Mouse (Mus musculus) olfactory bulb, adult 2 months (tissue): Measurements from ENCODE around the gene Sypl2. TPM values are rescaled to one million over a fixed set of nuclear protein-coding genes. Genes with fewer than 3 reads are reported as not detected.

ENCODE experiments used
- H3K27ac ChIP-seq: fragments of 200-500 bp; 2 replicates; pipeline ENCODE4 v1.5.1; 2012; ENCODE audit warnings: low read depth, low read length; ENCODE audit not compliant: insufficient read depth
- H3K4me1 ChIP-seq: fragments of 200-500 bp; 2 replicates; pipeline ENCODE4 v1.6.1; 2012; ENCODE audit warnings: low read length; ENCODE audit not compliant: control insufficient read depth, insufficient read depth
- H3K4me3 ChIP-seq: fragments of 200-500 bp; 2 replicates; pipeline ENCODE4 v1.5.1; 2012; ENCODE audit warnings: mild to moderate bottlenecking, low read depth, low read length, moderate library complexity; ENCODE audit not compliant: insufficient read depth
- CTCF ChIP-seq: fragments of 200-500 bp; IDR thresholded peaks from 2 replicates; pipeline ENCODE4 v1.5.1; 2012; ENCODE audit warnings: low read depth, mild to moderate bottlenecking, low read length, moderate library complexity; ENCODE audit not compliant: insufficient read depth
- POLR2A ChIP-seq: fragments of 200-500 bp; IDR thresholded peaks from 2 replicates; pipeline ENCODE4 v1.6.1; 2012; ENCODE audit warnings: mild to moderate bottlenecking, low read depth, low read length, moderate library complexity; ENCODE audit not compliant: insufficient read depth
- WGBS: fragments of 180-500 bp; shearing (Covaris S2); methylation state at CpG from one replicate; pipeline ENCODE4 v1.1.7; 2018; 5-methylcytosine and 5-hydroxymethylcytosine counted together
- polyA plus RNA-seq: library from polyadenylated mRNA; stranded (reverse); fragments of >200 nt; gene quantifications from 2 replicates; pipeline ENCODE4 v1.2.4, GENCODE M21; 2012; ENCODE audit warnings: low replicate concordance; ENCODE audit not compliant: missing spikeins, insufficient read depth, insufficient read length

The Sypl2 gene
- polyA plus RNA-seq, 1 experiment: not detected

DNA sequence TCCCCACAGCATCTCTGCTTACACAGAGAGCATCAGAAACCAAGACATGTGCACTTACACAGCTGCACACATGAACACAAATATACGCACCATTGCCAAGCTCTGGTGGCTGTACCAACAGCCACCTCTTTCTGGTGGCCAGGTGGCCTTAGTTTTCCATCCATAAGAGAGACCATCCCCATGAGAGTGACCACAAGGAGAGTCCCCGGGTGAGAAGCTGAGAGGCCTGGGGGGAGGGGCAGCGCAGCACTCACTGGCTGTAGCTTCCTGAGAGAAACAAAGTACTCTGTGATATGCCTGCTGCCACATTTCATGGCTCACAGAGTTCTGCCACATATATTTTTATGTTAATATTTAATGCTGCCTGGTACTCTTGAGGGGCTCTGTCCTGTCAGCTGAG is 57.2 kb downstream of the Sypl2 start:
- WGBS: 43% methylated on average over 3 of the region's 3 CpGs
- TF ChIP-seq CTCF (no peak), POLR2A (no peak)

DNA sequence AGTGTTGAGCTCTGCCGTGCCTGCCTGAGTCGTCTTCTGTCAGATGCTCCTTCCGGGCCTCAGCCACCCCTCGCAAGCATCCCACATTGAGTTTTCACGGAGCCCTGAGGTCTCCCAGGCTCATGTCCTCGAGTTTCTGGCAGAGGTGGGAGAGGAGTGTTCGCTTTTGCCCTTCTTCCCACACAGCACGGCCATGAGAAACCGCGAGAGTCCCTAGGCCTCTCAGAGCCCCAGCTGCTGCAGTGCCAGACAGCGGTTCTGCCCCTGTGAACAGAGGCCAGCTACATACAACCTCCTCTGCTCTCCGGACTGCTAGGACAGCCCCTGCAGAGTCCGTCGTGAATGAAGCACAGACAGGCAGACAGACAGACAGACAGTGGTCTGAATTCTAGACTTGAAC is 58.9 kb downstream of the Sypl2 start:
- 51% methylated on average over 14 of the region's 14 CpGs for WGBS
- Histone ChIP-seq H3K4me1 (peaks cover 51% of the 10 kb centered on the region), H3K4me3 (no peak overlapping the region), H3K27ac (peak overlapping the region; percentile 20; the same call in 1 of the 2 replicates)
- TF ChIP-seq CTCF (no peak), POLR2A (no peak)

More for the DNA sequence above, 57.2 kb downstream of the Sypl2 start:
- H3K27ac ChIP-seq: no peak overlapping the region
- peaks cover 57% of the 10 kb centered on the region for H3K4me1 ChIP-seq
- no peak overlapping the region for H3K4me3 ChIP-seq

DNA sequence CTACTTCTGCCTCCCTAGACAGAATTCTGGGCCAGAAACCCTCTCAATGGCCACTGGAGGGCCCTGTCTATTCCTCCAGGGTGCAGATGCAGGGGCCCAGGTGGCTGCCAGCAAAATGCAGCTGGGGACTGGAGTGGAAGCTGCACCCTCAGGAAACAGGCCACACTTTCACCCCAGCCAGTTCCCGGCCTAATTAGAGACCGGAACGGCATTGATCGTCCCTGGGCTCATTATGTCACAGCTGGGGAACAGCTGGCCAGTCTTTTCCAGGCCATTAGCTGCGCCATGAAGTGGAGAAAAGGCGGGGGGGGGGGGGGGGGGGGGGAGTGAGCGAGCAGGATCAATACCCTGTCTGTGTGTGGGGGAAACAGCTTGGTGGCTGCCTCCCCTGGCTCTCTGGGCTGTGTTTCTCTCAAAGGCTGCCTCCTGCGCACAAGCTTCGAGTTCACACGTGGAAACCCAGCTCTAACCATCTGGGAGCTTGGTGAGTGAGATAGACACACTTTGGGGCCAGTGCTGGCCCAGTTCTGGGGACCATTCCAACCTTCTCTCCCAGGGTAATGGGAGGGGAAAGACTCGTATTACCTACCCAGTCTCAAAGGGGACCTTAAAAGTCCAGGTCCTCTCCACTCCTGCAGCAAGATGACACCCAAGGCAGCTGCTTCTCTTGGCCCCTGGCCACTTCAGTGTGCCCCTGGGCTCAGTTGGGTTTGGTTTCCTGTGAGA is 59.8 kb downstream of the Sypl2 start:
- Histone ChIP-seq H3K4me3 (no peak overlapping the region), H3K4me1 (peaks cover 46% of the 10 kb centered on the region), H3K27ac (peak overlapping the region; percentile 72)
- TF ChIP-seq POLR2A: no peak
- TF ChIP-seq CTCF: no peak
- WGBS: 23% methylated on average over 11 of the region's 11 CpGs

DNA sequence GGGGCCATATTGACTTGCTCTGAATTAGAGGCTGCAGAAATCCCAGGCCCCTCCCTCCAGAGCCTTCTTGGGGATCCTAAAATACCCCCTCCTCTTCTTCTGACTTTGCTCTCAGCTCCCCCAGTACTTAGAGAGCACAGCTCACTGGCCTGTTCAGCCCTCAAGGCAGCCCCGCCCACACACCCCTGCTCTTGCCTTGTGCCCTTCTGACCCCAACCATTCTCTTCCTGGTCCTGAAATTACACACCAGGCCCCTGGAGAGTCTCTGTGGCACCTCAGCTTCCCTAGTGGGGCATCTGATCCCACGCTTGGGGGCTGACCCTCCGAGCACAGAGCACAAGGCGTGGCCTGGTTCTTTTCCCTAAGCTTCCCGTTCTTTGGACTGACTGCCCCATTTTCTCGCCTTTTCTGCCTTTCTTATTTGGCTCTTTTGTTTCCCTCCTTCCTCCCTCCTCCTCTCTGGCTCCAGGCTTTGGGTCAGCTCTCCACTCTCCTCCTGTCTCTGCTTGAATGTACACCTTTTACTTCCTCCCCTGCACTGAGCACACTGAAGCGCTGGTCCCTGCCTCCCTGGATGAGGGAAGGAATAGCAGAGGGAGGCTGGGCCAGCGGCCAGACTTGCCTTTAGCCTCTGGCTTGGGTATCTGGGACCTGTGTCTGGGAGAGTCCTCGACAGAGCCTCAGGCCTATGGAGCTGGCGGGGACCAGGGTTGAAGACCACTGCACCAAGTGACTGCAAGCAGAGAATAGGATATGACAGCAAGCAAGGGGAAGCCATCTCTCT is 60.7 kb downstream of the Sypl2 start:
- 59% methylated on average over 10 of the region's 10 CpGs for WGBS
- TF ChIP-seq POLR2A: no peak
- no peak overlapping the region for H3K4me3 ChIP-seq
- H3K27ac ChIP-seq: peak overlapping the region; percentile 47
- peaks cover 46% of the 10 kb centered on the region for H3K4me1 ChIP-seq

DNA sequence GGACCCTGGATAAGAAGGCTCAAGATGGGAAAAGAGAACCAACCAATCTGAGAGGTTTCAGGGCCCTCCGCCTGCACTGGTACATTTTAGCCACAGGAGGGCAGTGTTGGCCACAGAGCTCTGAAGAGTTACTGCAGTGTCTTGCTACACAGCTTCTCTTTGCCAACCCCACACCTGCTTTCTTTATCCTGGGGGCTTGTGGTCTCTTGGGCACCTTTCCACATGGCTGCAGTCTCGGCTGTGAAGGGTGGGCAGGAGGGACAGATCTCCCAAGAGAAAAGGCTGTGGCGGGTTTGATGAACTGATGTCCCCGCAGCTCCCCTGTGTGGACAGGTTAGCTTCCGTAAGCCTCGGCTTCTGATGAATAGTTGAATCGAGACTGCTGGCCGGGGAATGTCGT is 61.6 kb downstream of the Sypl2 start:
- Histone ChIP-seq H3K27ac (no peak overlapping the region), H3K4me1 (peaks cover 46% of the 10 kb centered on the region), H3K4me3 (peak overlapping the region; percentile 20; the same call in 1 of the 2 replicates)
- TF ChIP-seq POLR2A (no peak), CTCF (peak; percentile 74)
- WGBS: 10% methylated on average over 9 of the region's 9 CpGs

DNA sequence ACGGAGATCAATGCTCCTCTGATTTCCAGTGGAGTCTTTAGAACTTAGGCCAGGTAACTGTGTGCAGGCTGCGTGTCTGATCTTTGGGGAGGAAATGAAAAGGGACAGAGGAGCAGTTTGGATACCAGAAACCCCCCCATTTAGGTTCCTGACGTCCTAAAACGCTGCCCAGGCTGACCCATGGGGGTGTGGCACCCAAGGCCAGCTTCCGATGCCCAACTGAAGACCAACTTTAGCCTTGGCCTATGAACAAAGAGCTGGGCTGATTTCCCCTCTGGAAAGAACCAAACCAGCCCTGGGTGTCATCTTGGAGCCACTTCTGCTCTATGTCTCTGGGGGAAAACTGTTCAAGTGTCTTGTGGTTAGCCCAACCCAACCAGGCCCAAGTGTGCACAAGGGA is 62.4 kb downstream of the Sypl2 start:
- H3K27ac ChIP-seq: no peak overlapping the region
- WGBS: 75% methylated on average over 5 of the region's 5 CpGs
- peaks cover 48% of the 10 kb centered on the region for H3K4me1 ChIP-seq
- no peak overlapping the region for H3K4me3 ChIP-seq
- TF ChIP-seq POLR2A (no peak), CTCF (no peak)

Other genes with a start within 250 kb of the Sypl2 start
- gene Gstm2, start 240.2 kb downstream of the Sypl2 start, polyA plus RNA-seq: not detected in 2 replicates
- not detected in 2 replicates for gene Gstm1, start 208.7 kb downstream of the Sypl2 start, polyA plus RNA-seq
- not detected in 2 replicates for gene Gstm4, start 181.8 kb downstream of the Sypl2 start, polyA plus RNA-seq
- gene Ampd2, start 140.0 kb downstream of the Sypl2 start, polyA plus RNA-seq: not detected in 2 replicates
- not detected in 2 replicates for gene Gnat2, start 133.9 kb downstream of the Sypl2 start, polyA plus RNA-seq
- not detected in 2 replicates for gene Gnai3, start 80.5 kb downstream of the Sypl2 start, polyA plus RNA-seq
- not detected in 2 replicates for gene Gpr61, start 71.8 kb downstream of the Sypl2 start, polyA plus RNA-seq
- 177 and 487 TPM in 2 replicates for gene Amigo1, start 40.3 kb downstream of the Sypl2 start, polyA plus RNA-seq
- not detected in 2 replicates for gene Cyb561d1, start 25.4 kb downstream of the Sypl2 start, polyA plus RNA-seq
- gene Atxn7l2, start 15.7 kb downstream of the Sypl2 start, polyA plus RNA-seq: not detected in 2 replicates
- not detected in 2 replicates for gene Psma5, start 30.3 kb upstream of the Sypl2 start, polyA plus RNA-seq
- 89.7 TPM in 1 of 2 replicates, not detected in the other for gene Sort1, start 57.4 kb upstream of the Sypl2 start, polyA plus RNA-seq
- not detected in 2 replicates for gene Mybphl, start 138.3 kb upstream of the Sypl2 start, polyA plus RNA-seq
- not detected in 2 replicates for gene Psrc1, start 157.2 kb upstream of the Sypl2 start, polyA plus RNA-seq
- gene Celsr2, start 188.9 kb upstream of the Sypl2 start, polyA plus RNA-seq: not detected in 2 replicates
- gene Sars, start 218.6 kb upstream of the Sypl2 start, polyA plus RNA-seq: 343 TPM in 1 of 2 replicates, not detected in the other